Mouse (Mus musculus) forebrain, embryonic 10.5 days (tissue): ENCODE results near the gene Pigg. TPM values are rescaled to one million over a fixed set of nuclear protein-coding genes. Genes with fewer than 3 reads are reported as not detected.

ENCODE experiments used
- DNase-seq: peaks from one replicate; pipeline ENCODE4 v3.0.0-alpha.2; 2017; ENCODE audit warnings: low spot score; ENCODE audit errors: extremely low spot score
- H3K27ac ChIP-seq: fragments of 300-500 bp; sonication (generic); 2 replicates; pipeline ENCODE4 v1.5.1; 2016; ENCODE audit warnings: mild to moderate bottlenecking
- H3K27me3 ChIP-seq: fragments of 300-500 bp; sonication (generic); 2 replicates; pipeline ENCODE4 v1.6.1; 2016; ENCODE audit warnings: mild to moderate bottlenecking; ENCODE audit not compliant: poor library complexity, severe bottlenecking
- H3K36me3 ChIP-seq: fragments of 300-500 bp; sonication (generic); replicated peaks from 2 replicates; pipeline ENCODE4 v1.6.1; 2016; ENCODE audit warnings: mild to moderate bottlenecking, moderate library complexity
- H3K4me1 ChIP-seq: fragments of 300-500 bp; sonication (generic); 2 replicates; pipeline ENCODE4 v1.6.1; 2016
- H3K4me3 ChIP-seq: fragments of 300-500 bp; sonication (generic); 2 replicates; pipeline ENCODE4 v1.5.1; 2016; ENCODE audit warnings: mild to moderate bottlenecking, moderate library complexity
- H3K9me3 ChIP-seq: fragments of 300-500 bp; sonication (generic); 2 replicates; pipeline ENCODE4 v1.6.1; 2016; ENCODE audit warnings: mild to moderate bottlenecking, moderate library complexity
- WGBS: fragments of 180-500 bp; shearing (Covaris S2); methylation state at CpG from one replicate; pipeline ENCODE4 v1.1.7; 2016; 5-methylcytosine and 5-hydroxymethylcytosine counted together
- polyA plus RNA-seq: library from polyadenylated mRNA; unstranded; fragments of >200 nt; fragmentation: Nextera tagmentation; extraction: Ambion mirVana; gene quantifications from 2 replicates; pipeline ENCODE4 v1.2.1, GENCODE M21; 2016

Gene Pigg
- polyA plus RNA-seq, 1 experiment from 2014 or later: 7.9 TPM

DNA sequence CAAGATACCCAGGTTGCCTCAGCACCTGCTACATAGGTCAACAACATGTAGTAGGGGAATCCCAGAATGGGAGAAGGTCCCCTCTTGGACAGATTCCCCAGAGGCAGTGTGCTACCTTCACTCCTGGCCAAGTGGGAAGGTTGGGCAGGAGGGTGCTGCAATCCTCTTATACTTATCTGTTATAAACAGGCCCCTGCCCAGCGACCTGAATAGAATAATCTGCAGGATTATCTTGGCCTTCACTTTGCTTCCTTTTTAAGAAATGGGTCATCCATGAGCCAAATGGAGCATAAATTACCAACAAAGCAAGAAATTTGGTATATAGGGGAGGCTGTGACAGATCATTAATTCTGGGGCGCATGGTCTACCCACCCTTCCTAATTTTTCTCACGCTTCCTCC is 77.3 kb downstream of the Pigg start:
- no peaks in the 10 kb centered on the region for H3K36me3 ChIP-seq
- H3K4me3 ChIP-seq: no peak overlapping the region
- DNase-seq: no peak
- 79% methylated on average over 3 of the region's 3 CpGs for WGBS
- no peaks in the 10 kb centered on the region for H3K27me3 ChIP-seq
- H3K4me1 ChIP-seq: no peaks in the 10 kb centered on the region
- H3K9me3 ChIP-seq: no peaks in the 10 kb centered on the region
- no peak overlapping the region for H3K27ac ChIP-seq

Other genes starting within 250 kb of the Pigg start
- gene Mtf2, start 246.9 kb upstream of the Pigg start, polyA plus RNA-seq: 133 and 152 TPM in 2 replicates
- gene Tmed5, start 180.0 kb upstream of the Pigg start, polyA plus RNA-seq: 30.6 and 38.4 TPM in 2 replicates
- 14.3 and 15.8 TPM in 2 replicates for gene Ccdc18, start 179.7 kb upstream of the Pigg start, polyA plus RNA-seq
- 51.2 and 51.5 TPM in 2 replicates for gene Dr1, start 43.7 kb upstream of the Pigg start, polyA plus RNA-seq
- not detected in 2 replicates for gene Gm42517, start 55.3 kb downstream of the Pigg start, polyA plus RNA-seq
- gene Pde6b, start 75.8 kb downstream of the Pigg start, polyA plus RNA-seq: 0.20 TPM in 1 of 2 replicates, not detected in the other
- gene Atp5k, start 121.8 kb downstream of the Pigg start, polyA plus RNA-seq: 391 and 392 TPM in 2 replicates
- gene Mfsd7a, start 136.3 kb downstream of the Pigg start, polyA plus RNA-seq: 0.24 TPM in 1 of 2 replicates, not detected in the other
- gene Pcgf3, start 148.6 kb downstream of the Pigg start, polyA plus RNA-seq: 20.0 and 21.1 TPM in 2 replicates
- gene Cplx1, start 237.4 kb downstream of the Pigg start, polyA plus RNA-seq: 2.6 and 2.7 TPM in 2 replicates